In genomic region chr2:180600569-180601021, GRCm38 (mm10) we compare ENCODE assay signal across 8 mouse cellular contexts. TPM values are rescaled to one million over a fixed set of nuclear protein-coding genes. Genes with fewer than 3 reads are reported as not detected.
DNase-seq lines count a peak whose midpoint lies in the region; ATAC-seq and TF ChIP-seq lines count a peak whose summit lies in the region.

No protein-coding gene starts in this region.

- peak overlapping the region; percentile 59 for H3K4me2 ChIP-seq in embryonic facial prominence, embryonic 14.5 days (ENCODE audit: low read depth, low read length)
- peak overlapping the region; percentile 65 for H3K4me2 ChIP-seq in limb, embryonic 14.5 days (replicated peaks; ENCODE audit: low read depth, low read length, severe bottlenecking)

- no peaks in the 10 kb centered on the region for H3K9me3 ChIP-seq in embryonic facial prominence, embryonic 14.5 days (ENCODE audit: control insufficient read depth, low read length)
- H3K9me3 ChIP-seq in limb, embryonic 14.5 days (ENCODE audit: control insufficient read depth, low read length) = no peaks in the 10 kb centered on the region

- peak; percentile 45 for DNase-seq in layer of hippocampus, adult 9-11 months
- DNase-seq in layer of hippocampus, adult 11-12 months (ENCODE audit: low spot score) = no peak
- peak; percentile 84 for DNase-seq in cerebellum, adult 11-12 months
- peak; percentile 61 for DNase-seq in embryonic facial prominence, embryonic 14.5 days (ENCODE audit: low spot score)
- no peak for DNase-seq in limb, embryonic 14.5 days (ENCODE audit: low spot score)
- DNase-seq in gastrocnemius, postnatal 36 days = no peak
- DNase-seq in spleen, adult 12 weeks (ENCODE audit: low spot score) = no peak
- no peak for DNase-seq in thymus, postnatal 14 days

- peak overlapping the region; percentile 86 for H3K27ac ChIP-seq in embryonic facial prominence, embryonic 14.5 days (replicated peaks; ENCODE audit: low read depth, low read length)
- H3K27ac ChIP-seq in limb, embryonic 14.5 days (replicated peaks; ENCODE audit: low read depth, low read length) = peak overlapping the region; percentile 71

- no peak; the same call in 1 of the 2 replicates for ATAC-seq in embryonic facial prominence, embryonic 14.5 days (ENCODE audit: low read depth)
- no peak for ATAC-seq in limb, embryonic 14.5 days (ENCODE audit: low FRiP score, low read depth)

- intact Hi-C loops in gastrocnemius, postnatal 36 days (cut with DNase I) = no loop called here

- H3K36me3 ChIP-seq in embryonic facial prominence, embryonic 14.5 days (ENCODE audit: control insufficient read depth, insufficient read depth, low read length) = no peaks in the 10 kb centered on the region; the same call in 1 of the 2 replicates
- H3K36me3 ChIP-seq in limb, embryonic 14.5 days (ENCODE audit: control insufficient read depth, insufficient read depth, low read length) = peaks cover 11% of the 10 kb centered on the region

- no peak for TF ChIP-seq POLR2A in limb, embryonic 14.5 days (IDR thresholded peaks at IDR 0.05; ENCODE audit: borderline replicate concordance, extremely low read depth, insufficient read depth, insufficient read length)

- peak overlapping the region; percentile 61 for H3K9ac ChIP-seq in embryonic facial prominence, embryonic 14.5 days (ENCODE audit: low read depth, low read length)
- H3K9ac ChIP-seq in limb, embryonic 14.5 days (ENCODE audit: low read depth, low read length, severe bottlenecking) = peak overlapping the region; percentile 64

- peaks cover 20% of the 10 kb centered on the region for H3K4me1 ChIP-seq in embryonic facial prominence, embryonic 14.5 days (ENCODE audit: control insufficient read depth, insufficient read depth, low read length)
- H3K4me1 ChIP-seq in limb, embryonic 14.5 days (ENCODE audit: control insufficient read depth, insufficient read depth, low read length) = peaks cover 15% of the 10 kb centered on the region

- H3K27me3 ChIP-seq in embryonic facial prominence, embryonic 14.5 days (replicated peaks; ENCODE audit: control insufficient read depth, insufficient read depth, low read length) = 0 out of 2 replicates have a peak, but pooled peaks cover 5% of the 10 kb centered on the region
- H3K27me3 ChIP-seq in limb, embryonic 14.5 days (ENCODE audit: control insufficient read depth, insufficient read depth, low read length) = 0 out of 2 replicates have a peak, but pooled peaks cover 6% of the 10 kb centered on the region

- H3K4me3 ChIP-seq in embryonic facial prominence, embryonic 14.5 days (ENCODE audit: low read depth, low read length) = peak overlapping the region; percentile 42
- peak overlapping the region; percentile 47 for H3K4me3 ChIP-seq in limb, embryonic 14.5 days (replicated peaks; ENCODE audit: low read length)

- 10% methylated on average over 8 of the region's 9 CpGs for WGBS in embryonic facial prominence, embryonic 14.5 days
- 34% methylated on average over 9 of the region's 9 CpGs for WGBS in limb, embryonic 14.5 days

RNA-seq across cellular contexts. Expression of gene Col9a3, which starts 3.0 kb away (rescaled TPM):
- 164 and 277 TPM in 2 replicates for polyA plus RNA-seq in embryonic facial prominence, embryonic 14.5 days (2014; fragmentation: Nextera tagmentation; extraction: Ambion mirVana)
- 612 and 663 TPM in 2 replicates for polyA plus RNA-seq in limb, embryonic 14.5 days (2012; rRNA removed)
- polyA plus RNA-seq in limb, embryonic 14.5 days (2014; fragmentation: Nextera tagmentation; extraction: Ambion mirVana) = 334 and 360 TPM in 2 replicates
- under 1 TPM in 1 of 2 experiments, not detected in 1; 0.15 TPM for total RNA-seq in gastrocnemius, postnatal 36 days (2021)

RNA-seq across cellular contexts. Expression of gene Ogfr, which starts 11.6 kb away (rescaled TPM):
- 66.3 and 78.2 TPM in 2 replicates for polyA plus RNA-seq in embryonic facial prominence, embryonic 14.5 days (2014; fragmentation: Nextera tagmentation; extraction: Ambion mirVana)
- polyA plus RNA-seq in limb, embryonic 14.5 days (2012; rRNA removed) = 67.5 and 78.6 TPM in 2 replicates
- polyA plus RNA-seq in limb, embryonic 14.5 days (2014; fragmentation: Nextera tagmentation; extraction: Ambion mirVana) = 71.4 and 84.5 TPM in 2 replicates
- 10 to 100 TPM; 20.4 to 21.4 TPM for total RNA-seq in gastrocnemius, postnatal 36 days (2021)

RNA-seq across cellular contexts. Expression of gene Mrgbp, which starts 19.5 kb away (rescaled TPM):
- 23.4 and 29.3 TPM in 2 replicates for polyA plus RNA-seq in embryonic facial prominence, embryonic 14.5 days (2014; fragmentation: Nextera tagmentation; extraction: Ambion mirVana)
- 46.6 and 52.2 TPM in 2 replicates for polyA plus RNA-seq in limb, embryonic 14.5 days (2012; rRNA removed)
- 30.5 and 31.9 TPM in 2 replicates for polyA plus RNA-seq in limb, embryonic 14.5 days (2014; fragmentation: Nextera tagmentation; extraction: Ambion mirVana)
- total RNA-seq in gastrocnemius, postnatal 36 days (2021) = 1 to 10 TPM; 4.2 to 5.3 TPM

RNA-seq across cellular contexts. Expression of gene Tcfl5, which starts 41.9 kb away (rescaled TPM):
- 0.34 and 0.88 TPM in 2 replicates for polyA plus RNA-seq in embryonic facial prominence, embryonic 14.5 days (2014; fragmentation: Nextera tagmentation; extraction: Ambion mirVana)
- polyA plus RNA-seq in limb, embryonic 14.5 days (2012; rRNA removed) = 1.8 and 2.0 TPM in 2 replicates
- 0.70 and 0.98 TPM in 2 replicates for polyA plus RNA-seq in limb, embryonic 14.5 days (2014; fragmentation: Nextera tagmentation; extraction: Ambion mirVana)
- not detected for total RNA-seq in gastrocnemius, postnatal 36 days (2021)

Comparison
In these comparisons a context has a peak if more than half of its experiments do, and no peak if none do; other contexts are left out.
1. DNase-seq: peak in layer of hippocampus, adult 9-11 months (single experiment), cerebellum, adult 11-12 months (single experiment) and embryonic facial prominence, embryonic 14.5 days (single experiment); none in layer of hippocampus, adult 11-12 months (single experiment), limb, embryonic 14.5 days (single experiment), gastrocnemius, postnatal 36 days (0 of 2), spleen, adult 12 weeks (single experiment) and thymus, postnatal 14 days (single experiment).